In genomic region chr3:88424605-88425329, GRCm38 (mm10) we compare ENCODE assay signal across 8 mouse cellular contexts. TPM values are rescaled to one million over a fixed set of nuclear protein-coding genes. Genes with fewer than 3 reads are reported as not detected.
DNase-seq lines count a peak whose midpoint lies in the region; ATAC-seq lines count a peak whose summit lies in the region.

Gene Slc25a44, minus strand, starts transcription at chr3:88425139.

- peak; percentile 95 to 98 for DNase-seq in adrenal gland, adult (ENCODE audit: inconsistent age in 2 of 2, low spot score in 1 of 2)
- DNase-seq in embryo, embryonic 10.5 days (ENCODE audit: low spot score), result peak; percentile 100
- DNase-seq in gastrocnemius, postnatal 14 days, result peak; percentile 91
- DNase-seq in left cerebral cortex, postnatal 10 days (ENCODE audit: extremely low spot score in 1 of 2, low spot score in 2 of 2), result peak; percentile 93 to 97
- peak; percentile 94 for DNase-seq in right cerebral cortex, postnatal 25 days
- DNase-seq in urinary bladder, postnatal 4 days (ENCODE audit: low spot score in 2 of 2), result peak; percentile 89 to 93

- ATAC-seq in inflammation-experienced regulatory T-cells, adult 6 months, result peak; percentile 100
- ATAC-seq in megakaryocyte-erythroid progenitor cell, adult 5-6 weeks (replicated peaks; ENCODE audit: low FRiP score, low TSS enrichment, poor library complexity, severe bottlenecking), result peak; percentile 92

- intact Hi-C loops in gastrocnemius, postnatal 14 days (cut with DNase I; ENCODE audit: low total_unique reads), result no loop called here
- intact Hi-C loops in left cerebral cortex, postnatal 10 days (cut with DNase I), result no loop called here

RNA-seq across cellular contexts. Expression of gene Slc25a44, which starts in this region (rescaled TPM):
- total RNA-seq in gastrocnemius, postnatal 14 days (2021), result 10 to 100 TPM; 11.4 to 11.9 TPM
- polyA plus RNA-seq in inflammation-experienced regulatory T-cells, adult 6 months (2017; shearing (Covaris generic)), result 10 to 100 TPM; 11.2 to 14.6 (median 14.4) TPM
- 10 to 100 TPM; 60.3 to 62.5 TPM for total RNA-seq in left cerebral cortex, postnatal 10 days (2021)
- 28.0 and 30.2 TPM in 2 replicates for total RNA-seq in megakaryocyte-erythroid progenitor cell, adult 5-6 weeks (2014; fragmentation: Nextera tagmentation)
- 18.9 and 31.7 TPM in 2 replicates for total RNA-seq in megakaryocyte-erythroid progenitor cell, adult 5-6 weeks (2017)

Comparison
In these comparisons a context has a peak if more than half of its experiments do, and no peak if none do; other contexts are left out.
1. Peak in every context shown above with its lines: DNase-seq and ATAC-seq.